Mouse (Mus musculus) heart, postnatal 25 days (tissue): Measurements from ENCODE around the gene Galnt11. TPM values are rescaled to one million over a fixed set of nuclear protein-coding genes. Genes with fewer than 3 reads are reported as not detected.
"Not testable (repeated sequence)": the region's sequence is repeated elsewhere in the genome, so short reads cannot be mapped to it uniquely, and the experiment has no call there.

Experiments used
- DNase-seq: peaks from one replicate; pipeline ENCODE4 v3.0.0; 2022; ENCODE audit warnings: low spot score
- intact Hi-C: fragments of 180-260 bp; cut with DNase I; formaldehyde crosslinking; loops from one replicate; pipeline ENCODE4 v1.15.1; 2025
- total RNA-seq, 2 experiments: library from RNA; stranded (reverse); gene quantifications; 2 replicates each; pipeline ENCODE4 v1.2.3; 2021

The Galnt11 gene
- total RNA-seq: 10 to 100 TPM; 22.1 to 22.4 TPM

DNA sequence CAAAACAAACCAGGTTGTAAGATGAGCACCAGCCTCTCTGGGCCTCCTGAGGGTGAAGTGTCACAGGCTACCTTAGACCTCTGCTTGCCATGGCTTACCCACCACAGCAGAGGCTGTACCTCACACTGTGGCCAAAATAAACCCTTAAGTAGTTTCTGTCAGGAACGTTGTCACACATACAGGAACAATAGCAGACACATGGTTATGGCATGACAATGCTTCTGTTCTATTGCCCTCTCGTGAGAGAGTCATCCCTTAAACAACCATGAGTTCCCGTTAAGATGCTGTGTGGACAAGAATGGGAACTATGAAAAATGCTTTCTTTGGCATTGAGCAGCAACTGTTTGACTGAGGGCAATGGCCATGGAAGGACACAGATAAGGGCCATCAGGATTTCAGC lies at the start of gene Galnt11:
TSS of gene Galnt11 (plus strand) at position 301 of the 400 bp plus-strand sequence.
- DNase-seq: no peak
- intact Hi-C loops: no loop called here

DNA sequence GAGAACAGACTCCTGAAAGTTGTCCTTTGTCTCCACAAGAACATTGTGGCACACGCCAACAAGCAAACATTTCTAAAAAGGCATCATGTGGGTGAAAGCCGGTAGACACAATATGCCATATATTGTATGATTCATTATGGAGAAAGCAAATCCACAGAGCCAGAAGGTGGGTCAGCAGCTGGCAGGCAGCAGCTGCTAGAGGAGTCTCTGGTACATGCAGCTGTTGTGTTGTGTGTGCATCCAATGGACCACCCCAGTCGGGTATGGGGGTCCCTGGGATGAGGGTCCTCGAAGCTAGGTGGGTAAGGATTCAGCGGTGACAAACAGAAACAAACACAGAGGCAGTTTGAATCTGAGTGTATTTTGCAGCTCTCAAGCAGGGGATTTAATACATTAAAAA lies 43.8 kb upstream of the Galnt11 start:
- DNase-seq: not testable (repeated sequence)

GRCm38 (mm10) chr5:25178543-25178942 lies 43.2 kb upstream of the Galnt11 start:
- intact Hi-C loops, DNase-seq: not testable (repeated sequence)

More for the DNA sequence above, 43.8 kb upstream of the Galnt11 start:
- intact Hi-C loops: not testable (repeated sequence)

GRCm38 (mm10) chr5:25179284-25179683 lies 42.4 kb upstream of the Galnt11 start:
- intact Hi-C loops: no loop called here
- DNase-seq: no peak

DNA sequence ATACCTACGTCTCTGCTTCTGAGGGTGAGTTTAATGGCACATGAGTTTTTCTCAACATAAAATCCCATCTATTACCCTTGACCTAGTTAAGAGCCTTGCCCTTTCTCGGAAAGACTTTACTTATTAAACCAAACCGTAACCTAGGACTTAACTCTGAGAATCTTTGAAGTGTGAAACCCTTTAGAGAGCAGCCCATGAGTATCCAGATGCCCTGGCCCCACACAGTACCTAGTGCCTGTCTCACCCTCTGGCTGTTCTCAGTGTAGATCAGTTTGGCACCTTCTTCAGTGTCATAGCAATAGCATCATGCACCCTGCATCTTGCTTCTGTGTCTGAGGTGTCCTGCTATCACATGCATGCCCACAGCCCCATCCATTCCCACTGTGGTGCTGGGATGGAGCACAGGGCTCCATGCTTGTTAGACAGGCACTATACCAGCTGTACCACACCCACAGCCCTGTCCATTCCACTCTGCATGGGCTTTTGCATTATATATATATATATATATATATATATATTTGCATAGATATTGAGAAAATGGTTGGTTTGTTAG lies 41.7 kb upstream of the Galnt11 start:
- intact Hi-C loops: no loop called here
- no peak for DNase-seq

DNA sequence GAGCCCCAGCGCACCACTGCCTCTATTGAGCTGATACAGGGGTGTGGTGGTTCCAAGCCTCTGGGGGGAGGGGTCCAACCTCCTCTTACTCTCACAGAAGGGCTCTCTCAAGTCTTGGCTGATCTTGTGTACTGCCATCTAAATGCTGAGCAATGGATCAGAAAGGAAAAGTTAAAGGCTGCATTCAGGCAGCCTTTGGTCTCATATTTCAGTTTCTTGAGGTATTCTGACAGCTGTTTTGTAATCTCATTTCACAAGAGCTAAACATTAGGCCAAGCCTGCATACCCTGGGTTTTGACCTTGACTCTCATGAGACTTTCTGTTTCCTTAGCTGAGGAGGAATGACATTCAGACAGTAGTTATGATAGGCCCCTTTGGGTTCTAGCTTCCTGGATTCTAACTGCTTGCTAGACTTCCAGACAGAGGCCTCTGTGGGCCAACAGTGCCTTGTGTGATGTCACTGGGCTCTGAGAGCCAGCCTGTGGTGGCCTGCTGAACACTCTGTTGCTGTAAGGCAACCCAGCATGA lies 40.6 kb upstream of the Galnt11 start, which contains the start of gene Galntl5:
TSS of gene Galntl5 (plus strand) at position 457 of the 528 bp plus-strand sequence.
- DNase-seq: no peak
- intact Hi-C loops: no loop called here

DNA sequence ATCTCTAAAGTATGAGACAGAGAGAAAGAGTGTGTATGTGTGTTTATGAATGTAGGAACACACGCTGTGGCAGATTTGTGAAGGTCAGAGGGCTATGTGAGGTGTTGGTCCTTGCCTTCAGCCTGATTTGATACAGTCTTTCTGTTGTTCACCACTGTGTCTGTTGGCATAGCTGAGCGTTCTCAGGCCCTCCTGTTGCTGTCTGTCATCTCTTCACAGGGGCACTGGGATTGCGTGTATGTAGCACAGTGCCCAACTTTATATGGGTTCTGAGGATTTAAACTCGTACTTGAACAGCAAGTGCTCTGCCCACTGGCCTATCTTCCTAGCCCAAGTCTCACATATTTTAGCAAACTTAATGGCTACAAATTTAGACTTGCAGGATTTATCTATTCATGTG lies 38.1 kb upstream of the Galnt11 start:
- DNase-seq: no peak
- intact Hi-C loops: no loop called here

DNA sequence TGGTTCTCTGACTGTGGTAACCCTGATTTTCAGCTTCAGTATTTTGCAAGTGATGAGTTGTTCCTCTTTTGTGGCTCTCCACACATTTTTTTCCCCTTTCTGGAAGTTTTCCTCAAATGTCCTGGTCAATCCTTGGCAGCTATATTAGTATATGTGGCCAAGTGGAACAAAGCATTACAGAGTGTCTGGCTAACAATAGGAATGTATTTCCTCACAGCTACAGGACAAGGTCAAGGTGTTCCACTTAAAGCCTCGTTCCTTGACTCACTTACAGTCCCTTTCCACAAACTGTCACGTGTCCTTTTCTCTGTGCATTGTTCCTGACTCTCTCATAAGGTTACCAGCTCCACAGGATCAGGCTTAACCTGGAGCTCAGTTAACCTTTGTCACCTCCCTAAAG lies 37.1 kb upstream of the Galnt11 start:
- intact Hi-C loops: no loop called here
- DNase-seq: no peak

GRCm38 (mm10) chr5:25187727-25188126 lies 34.0 kb upstream of the Galnt11 start:
- intact Hi-C loops: no loop called here
- DNase-seq: no peak

DNA sequence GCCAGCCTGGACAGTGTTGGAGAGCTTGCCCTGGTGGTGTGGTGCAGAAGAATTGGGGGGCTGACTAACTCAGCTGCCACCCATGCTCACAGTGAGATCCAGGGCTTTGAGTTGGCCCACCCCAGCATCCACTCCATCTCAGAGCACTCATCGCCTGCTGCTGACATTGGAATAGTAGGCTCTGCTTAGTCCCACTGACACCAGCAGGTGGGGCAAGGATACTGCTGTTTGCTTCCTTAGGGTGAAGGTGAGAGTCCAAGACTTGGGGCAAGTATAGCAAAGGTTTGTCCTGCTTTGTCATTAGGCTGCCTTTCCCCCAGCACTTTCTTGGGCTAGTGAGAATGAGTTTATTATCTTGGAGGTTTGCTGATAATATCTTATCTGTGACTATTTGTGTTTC lies 32.9 kb upstream of the Galnt11 start:
- no peak for DNase-seq
- intact Hi-C loops: no loop called here

DNA sequence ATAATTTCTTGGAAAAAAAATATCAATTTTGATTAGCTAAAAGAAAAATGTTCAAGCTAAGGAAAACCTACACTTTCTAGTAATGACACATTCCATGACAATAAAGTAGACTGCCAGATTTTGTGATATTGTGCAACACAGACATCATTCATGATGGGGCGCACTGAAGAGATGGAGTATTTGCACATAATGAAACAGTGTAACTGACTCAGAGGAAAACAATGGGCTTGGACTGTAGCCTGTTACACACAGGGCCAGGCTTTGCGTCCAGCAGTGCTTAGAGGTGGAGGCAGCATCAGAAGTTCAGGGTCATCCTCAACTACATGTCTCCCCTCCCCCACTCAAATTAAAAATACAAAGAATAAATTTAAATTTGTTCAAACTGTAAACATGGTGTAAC lies 31.2 kb upstream of the Galnt11 start:
- intact Hi-C loops: no loop called here
- DNase-seq: no peak

DNA sequence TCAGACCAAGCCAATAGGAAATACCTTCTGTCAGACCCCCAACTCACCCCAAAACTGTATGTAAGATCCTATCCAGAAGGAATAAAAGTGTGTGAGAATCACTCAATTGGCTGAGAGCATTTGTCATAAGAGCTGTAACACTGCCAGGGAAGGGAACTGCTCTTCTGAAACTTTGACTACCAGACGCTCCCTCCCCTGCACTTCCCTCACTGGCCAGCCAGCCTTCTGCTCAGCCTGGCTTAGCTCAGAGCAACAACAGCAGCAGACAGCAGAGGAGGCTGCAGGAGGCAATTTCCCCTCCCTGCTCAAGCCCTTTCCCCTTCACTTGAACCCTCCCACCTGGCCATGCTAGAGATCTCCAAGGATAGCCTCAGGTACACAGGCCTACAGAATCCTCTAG lies 9.8 kb upstream of the Galnt11 start:
- DNase-seq: no peak

GRCm38 (mm10) chr5:25213216-25213615 lies 8.5 kb upstream of the Galnt11 start:
- DNase-seq, intact Hi-C loops: not testable (repeated sequence)

More for the DNA sequence above, 9.8 kb upstream of the Galnt11 start:
- intact Hi-C loops: no loop called here

DNA sequence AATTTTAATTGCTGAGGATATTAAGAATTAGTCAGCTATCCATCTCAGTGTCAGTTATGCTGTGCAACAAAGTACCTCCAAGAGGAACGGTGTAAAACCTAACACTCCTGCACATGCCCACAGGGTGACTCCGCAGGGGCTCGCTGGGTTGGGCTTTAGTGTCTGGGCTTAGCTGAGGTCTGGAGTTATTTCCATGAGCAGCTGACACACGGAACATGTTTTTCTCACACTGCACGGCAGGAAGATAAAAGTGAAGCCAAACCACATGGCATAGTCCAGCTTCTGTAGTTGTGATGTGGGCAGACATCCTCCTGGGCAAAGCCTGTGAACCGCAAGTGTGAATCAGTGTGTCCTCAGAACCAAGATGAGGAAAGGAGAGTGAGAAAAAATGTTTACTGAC lies 6.7 kb upstream of the Galnt11 start:
- DNase-seq: no peak

DNA sequence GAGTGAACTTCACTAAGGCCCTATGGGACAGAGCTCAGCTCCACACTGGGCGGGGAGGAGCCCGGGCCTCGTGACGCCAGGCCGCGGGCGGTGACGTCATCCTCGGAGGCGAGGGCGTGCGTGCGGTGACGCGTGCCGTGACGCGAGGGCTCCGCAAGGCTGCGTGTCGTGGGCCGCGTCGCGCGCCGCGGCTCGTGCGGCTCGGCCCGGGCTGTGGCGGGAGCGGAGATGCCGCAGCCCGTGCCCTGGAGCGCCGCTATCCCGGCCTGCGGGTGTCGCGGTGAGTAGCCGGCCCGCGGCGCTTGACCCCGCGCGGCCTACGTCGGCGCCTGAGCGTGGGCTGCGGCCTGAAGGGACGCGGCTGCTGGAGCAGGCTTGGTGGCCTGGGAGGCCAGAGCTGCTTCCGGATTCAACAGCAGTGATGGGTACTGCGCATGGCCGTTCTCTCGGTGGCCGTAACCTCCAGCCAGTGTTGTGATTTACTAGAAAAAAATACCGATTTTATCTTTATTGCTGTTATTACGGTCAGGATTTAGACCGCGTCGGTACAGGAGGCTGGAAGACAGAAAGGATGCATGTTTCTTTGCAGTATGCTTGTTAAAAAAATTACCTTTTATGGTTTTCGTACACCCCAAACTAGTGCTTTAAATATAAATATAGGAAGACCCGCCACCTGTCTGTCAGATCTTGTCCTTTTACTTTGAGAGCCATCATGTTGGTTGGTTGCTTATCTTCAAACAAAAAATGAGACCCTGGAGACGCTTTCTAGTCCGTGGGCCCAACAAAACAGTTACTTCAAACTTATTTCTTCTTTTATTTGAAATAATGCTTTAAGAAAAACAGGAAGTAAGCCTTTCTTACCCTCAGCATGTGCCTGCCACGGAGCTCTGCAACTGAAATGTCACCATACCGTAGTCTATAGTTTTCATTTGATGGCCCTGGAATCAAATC lies 1.3 kb downstream of the Galnt11 start, which contains the start of gene E130116L18Rik:
TSS of gene E130116L18Rik (minus strand) at position 402 of the 951 bp plus-strand sequence.
- peak; percentile 77 for DNase-seq
- intact Hi-C loops: no loop called here

More for the DNA sequence above, 6.7 kb upstream of the Galnt11 start:
- intact Hi-C loops: no loop called here

DNA sequence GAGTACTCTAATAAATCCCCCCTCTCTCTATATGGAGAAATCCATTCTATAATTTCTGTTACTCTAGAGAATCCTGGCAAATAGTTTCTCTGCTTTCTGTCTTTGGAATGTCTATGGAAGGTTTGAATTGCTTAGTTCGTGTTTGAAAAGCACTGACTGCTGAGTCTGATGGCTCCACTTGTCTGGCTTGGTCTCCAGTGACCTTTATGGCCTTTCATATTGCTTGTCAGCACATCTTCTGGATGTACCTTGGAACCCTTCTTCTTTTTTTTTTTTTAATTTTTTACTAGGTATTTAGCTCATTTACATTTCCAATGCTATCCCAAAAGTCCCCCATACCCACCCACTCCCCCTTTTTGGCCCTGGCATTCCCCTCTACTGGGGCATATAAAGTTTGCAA lies 2.7 kb downstream of the Galnt11 start:
- DNase-seq, intact Hi-C loops: not testable (repeated sequence)

- no peak for DNase-seq
- intact Hi-C loops: no loop called here
Measured at GRCm38 (mm10) chr5:25243101-25243500, 21.4 kb downstream of the Galnt11 start.

GRCm38 (mm10) chr5:25245806-25246472 lies 24.2 kb downstream of the Galnt11 start:
- DNase-seq: no peak
- intact Hi-C loops: no loop called here

DNA sequence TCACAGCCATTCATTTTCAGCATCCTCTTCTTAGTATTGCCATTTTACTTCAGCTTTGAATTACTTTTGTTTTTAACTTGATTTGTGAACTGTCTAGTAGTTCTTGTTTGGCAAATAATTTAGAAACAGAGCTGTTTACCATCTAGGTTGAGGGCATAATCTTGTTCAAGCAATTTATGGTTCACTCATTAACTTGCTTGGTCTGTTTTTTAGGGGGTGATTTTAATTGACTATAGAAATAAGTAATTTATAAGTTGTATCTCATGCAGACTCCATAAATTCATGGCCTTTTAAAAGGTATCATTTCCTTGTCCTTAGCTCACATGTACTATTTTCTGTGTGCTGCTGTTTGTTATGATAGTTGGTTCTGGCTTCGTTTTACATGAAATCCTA lies 24.8 kb downstream of the Galnt11 start:
- DNase-seq: no peak
- intact Hi-C loops: no loop called here

- intact Hi-C loops: no loop called here
- no peak for DNase-seq
Measured at GRCm38 (mm10) chr5:25247036-25247435, 25.3 kb downstream of the Galnt11 start.
